Mouse (Mus musculus) heart, postnatal 4 days (tissue): ENCODE data around the gene Fcna. TPM values are rescaled to one million over a fixed set of nuclear protein-coding genes. Genes with fewer than 3 reads are reported as not detected.
A peak's percentile ranks its signal among the peaks of the same experiment; 100 is the strongest.

Experiments
- DNase-seq: peaks from one replicate; pipeline ENCODE4 v3.0.0; 2021
- total RNA-seq, 2 experiments: library from RNA; stranded (reverse); gene quantifications; 2 replicates each; pipeline ENCODE4 v1.2.3; 2021

Fcna gene
- total RNA-seq, 2 experiments from 2014 or later = 1.3 to 1.4 TPM

GRCm38 (mm10) chr2:25577951-25578795 lies 49.7 kb downstream of the Fcna start:
- peak; percentile 42 for DNase-seq

- no peak for DNase-seq
These were observed 50.6 kb downstream of the Fcna start for GRCm38 (mm10) chr2:25576965-25577891.

- no peak for DNase-seq
These were observed 51.6 kb downstream of the Fcna start for GRCm38 (mm10) chr2:25576028-25576850.

GRCm38 (mm10) chr2:25575432-25576027 lies 52.3 kb downstream of the Fcna start:
- peak; percentile 61 for DNase-seq

Other genes starting within 250 kb of the Fcna start
- 1 to 10 TPM; 5.7 to 8.5 TPM for gene Entpd2, start 232.2 kb downstream of the Fcna start, total RNA-seq
- gene Npdc1, start 228.7 kb downstream of the Fcna start, total RNA-seq = 10 to 100 TPM; 33.1 to 35.2 TPM
- under 1 TPM in 1 of 2 experiments, not detected in 1; 0.11 TPM for gene Fut7, start 204.8 kb downstream of the Fcna start, total RNA-seq
- gene Abca2, start 199.3 kb downstream of the Fcna start, total RNA-seq = 10 to 100 TPM; 19.4 to 20.7 TPM
- 1 to 10 TPM; 2.8 to 4.1 TPM for gene Clic3, start 171.2 kb downstream of the Fcna start, total RNA-seq
- 10 to 100 TPM; 30.5 to 32.8 TPM for gene Paxx, start 166.9 kb downstream of the Fcna start, total RNA-seq
- 100 to 1,000 TPM; 117 to 137 TPM for gene Ptgds, start 158.0 kb downstream of the Fcna start, total RNA-seq
- gene Lcn12, start 134.1 kb downstream of the Fcna start, total RNA-seq = not detected
- 10 to 100 TPM; 93.6 to 98.6 TPM for gene Fbxw5, start 127.3 kb downstream of the Fcna start, total RNA-seq
- gene C8g, start 126.3 kb downstream of the Fcna start, total RNA-seq = under 1 TPM in 1 of 2 experiments, not detected in 1; 0.45 TPM
- gene Traf2, start 81.1 kb downstream of the Fcna start, total RNA-seq = 10 to 100 TPM; 13.2 to 15.8 TPM
- 100 to 1,000 TPM; 151 to 152 TPM for gene Edf1, start 70.2 kb downstream of the Fcna start, total RNA-seq
- 1 to 10 TPM; 1.4 to 2.3 TPM for gene Mamdc4, start 53.2 kb downstream of the Fcna start, total RNA-seq
- 100 to 1,000 TPM; 100 to 101 TPM for gene Phpt1, start 52.8 kb downstream of the Fcna start, total RNA-seq
- gene Ajm1, start 46.3 kb downstream of the Fcna start, total RNA-seq = under 1 TPM; 0.14 to 0.41 TPM
- 10 to 100 TPM; 51.4 to 61.5 TPM for gene Rabl6, start 19.5 kb downstream of the Fcna start, total RNA-seq
- gene Ccdc183, start 10.4 kb downstream of the Fcna start, total RNA-seq = not detected
- gene Tmem141, start 6.0 kb downstream of the Fcna start, total RNA-seq = 10 to 100 TPM; 22.2 to 24.0 TPM
- gene Lcn8, start 25.1 kb upstream of the Fcna start, total RNA-seq = under 1 TPM; 0.72 to 0.74 TPM
- not detected for gene Lcn5, start 29.9 kb upstream of the Fcna start, total RNA-seq
- not detected for gene Lcn6, start 48.8 kb upstream of the Fcna start, total RNA-seq
- not detected for gene Lcn10, start 54.7 kb upstream of the Fcna start, total RNA-seq
- gene Obp2a, start 72.0 kb upstream of the Fcna start, total RNA-seq = not detected
- gene Bmyc, start 78.7 kb upstream of the Fcna start, total RNA-seq = 10 to 100 TPM; 13.7 to 17.1 TPM
- gene Obp2b, start 109.0 kb upstream of the Fcna start, total RNA-seq = not detected
- not detected for gene Lcn3, start 137.5 kb upstream of the Fcna start, total RNA-seq
- not detected for gene Lcn11, start 149.0 kb upstream of the Fcna start, total RNA-seq
- not detected for gene Gm13539, start 154.2 kb upstream of the Fcna start, total RNA-seq
- not detected for gene Glt6d1, start 187.8 kb upstream of the Fcna start, total RNA-seq
- not detected for gene Lcn9, start 195.1 kb upstream of the Fcna start, total RNA-seq
- not detected for gene Sohlh1, start 219.2 kb upstream of the Fcna start, total RNA-seq
- gene Kcnt1, start 235.7 kb upstream of the Fcna start, total RNA-seq = under 1 TPM; 0.32 to 0.52 TPM